Mouse (Mus musculus) intestine, embryonic 14.5 days (tissue): ENCODE results near the gene Fam3b. TPM values are rescaled to one million over a fixed set of nuclear protein-coding genes. Genes with fewer than 3 reads are reported as not detected.

Experiments
- ATAC-seq: fragments of 200-750 bp; cut with Nextera tagmentation; replicated peaks from 2 replicates; pipeline ENCODE4 v1.8.0; 2017; ENCODE audit warnings: low read depth, moderate number of reproducible peaks, moderate TSS enrichment, moderate library complexity; ENCODE audit not compliant: low FRiP score, low TSS enrichment
- DNase-seq: peaks from one replicate; pipeline ENCODE4 v3.0.0-alpha.2; 2018; ENCODE audit warnings: low spot score
- H3K27ac ChIP-seq: fragments of 300-500 bp; sonication (generic); 2 replicates; pipeline ENCODE4 v1.5.1; 2014; ENCODE audit warnings: low read depth, mild to moderate bottlenecking, control low read depth
- H3K27me3 ChIP-seq: fragments of 300-500 bp; sonication (generic); replicated peaks from 2 replicates; pipeline ENCODE4 v1.6.1; 2014; ENCODE audit warnings: low read length, control low read depth; ENCODE audit not compliant: control insufficient read depth, insufficient read depth
- H3K36me3 ChIP-seq: fragments of 300-500 bp; sonication (generic); 2 replicates; pipeline ENCODE4 v1.6.1; 2014; ENCODE audit warnings: low read length, control low read depth; ENCODE audit not compliant: control insufficient read depth, insufficient read depth
- H3K4me1 ChIP-seq: fragments of 300-500 bp; sonication (generic); replicated peaks from 2 replicates; pipeline ENCODE4 v1.6.1; 2014; ENCODE audit warnings: low read length, control low read depth, mixed read lengths; ENCODE audit not compliant: control insufficient read depth, insufficient read depth
- H3K4me2 ChIP-seq: fragments of 300-500 bp; sonication (generic); 2 replicates; pipeline ENCODE4 v1.6.1; 2014; ENCODE audit warnings: low read length
- H3K4me3 ChIP-seq: fragments of 300-500 bp; sonication (generic); 2 replicates; pipeline ENCODE4 v1.5.1; 2014; ENCODE audit warnings: low read depth, low read length, control low read depth, mixed read lengths
- H3K9ac ChIP-seq: fragments of 300-500 bp; sonication (generic); 2 replicates; pipeline ENCODE4 v1.6.1; 2014; ENCODE audit warnings: mild to moderate bottlenecking, low read length
- H3K9me3 ChIP-seq: fragments of 300-500 bp; sonication (generic); 2 replicates; pipeline ENCODE4 v1.6.1; 2016; ENCODE audit warnings: low read length, control low read depth; ENCODE audit not compliant: control insufficient read depth
- WGBS: fragments of 180-500 bp; shearing (Covaris S2); extraction: QIAGEN DNeasy Blood & Tissue Kit; methylation state at CpG from one replicate; pipeline ENCODE4 v1.1.7; 2014; 5-methylcytosine and 5-hydroxymethylcytosine counted together
- polyA plus RNA-seq: library from polyadenylated mRNA; unstranded; fragments of >200 nt; fragmentation: Nextera tagmentation; extraction: Ambion mirVana; gene quantifications from 2 replicates; pipeline ENCODE4 v1.2.1, GENCODE M21; 2014

The Fam3b gene
- polyA plus RNA-seq, 1 experiment from 2014 or later, result 0.26 TPM

- H3K4me2 ChIP-seq, result no peak overlapping the region
- 89% methylated on average over 3 of the region's 3 CpGs for WGBS
- no peaks in the 10 kb centered on the region for H3K9me3 ChIP-seq
- H3K9ac ChIP-seq, result no peak overlapping the region
- no peaks in the 10 kb centered on the region for H3K27me3 ChIP-seq
- no peak for ATAC-seq
- no peak overlapping the region for H3K4me3 ChIP-seq
- no peaks in the 10 kb centered on the region for H3K36me3 ChIP-seq
- H3K27ac ChIP-seq, result no peak overlapping the region
- DNase-seq, result no peak
- no peaks in the 10 kb centered on the region for H3K4me1 ChIP-seq
Observed at GRCm38 (mm10) chr16:97475581-97475980, 39.0 kb downstream of the Fam3b start.

- DNase-seq, result no peak
- Histone ChIP-seq H3K4me3 (no peak overlapping the region), H3K9ac (no peak overlapping the region), H3K4me1 (no peaks in the 10 kb centered on the region), H3K27ac (no peak overlapping the region), H3K4me2 (no peak overlapping the region), H3K36me3 (no peaks in the 10 kb centered on the region), H3K27me3 (no peaks in the 10 kb centered on the region), H3K9me3 (no peaks in the 10 kb centered on the region)
- no peak for ATAC-seq
- 80% methylated on average over 2 of the region's 2 CpGs for WGBS
Observed at GRCm38 (mm10) chr16:97474671-97475070, 39.9 kb downstream of the Fam3b start.

- WGBS, result 79% methylated on average over 4 of the region's 4 CpGs
- H3K4me3 ChIP-seq, result no peak overlapping the region
- H3K36me3 ChIP-seq, result no peaks in the 10 kb centered on the region
- H3K27ac ChIP-seq, result no peak overlapping the region
- no peak for ATAC-seq
- H3K4me2 ChIP-seq, result no peak overlapping the region
- no peaks in the 10 kb centered on the region for H3K4me1 ChIP-seq
- DNase-seq, result no peak
- no peaks in the 10 kb centered on the region for H3K27me3 ChIP-seq
- H3K9me3 ChIP-seq, result no peaks in the 10 kb centered on the region
- no peak overlapping the region for H3K9ac ChIP-seq
Observed at GRCm38 (mm10) chr16:97467993-97468791, 46.4 kb downstream of the Fam3b start.

GRCm38 (mm10) chr16:97467472-97467871 is 47.1 kb downstream of the Fam3b start:
- no peak overlapping the region for H3K27ac ChIP-seq
- no peak for ATAC-seq
- H3K4me2 ChIP-seq, result no peak overlapping the region
- H3K36me3 ChIP-seq, result no peaks in the 10 kb centered on the region
- DNase-seq, result no peak
- no peaks in the 10 kb centered on the region for H3K9me3 ChIP-seq
- H3K4me3 ChIP-seq, result no peak overlapping the region
- H3K27me3 ChIP-seq, result no peaks in the 10 kb centered on the region
- WGBS, result 59% methylated on average over 3 of the region's 3 CpGs
- H3K4me1 ChIP-seq, result no peaks in the 10 kb centered on the region
- H3K9ac ChIP-seq, result no peak overlapping the region

- WGBS, result 49% methylated on average over 4 of the region's 4 CpGs
- 0 out of 2 replicates have a peak, but pooled peaks have one; percentile 55 for ATAC-seq
- Histone ChIP-seq H3K36me3 (no peaks in the 10 kb centered on the region), H3K4me2 (no peak overlapping the region), H3K4me3 (no peak overlapping the region), H3K9me3 (no peaks in the 10 kb centered on the region), H3K9ac (no peak overlapping the region), H3K27ac (no peak overlapping the region), H3K4me1 (no peaks in the 10 kb centered on the region), H3K27me3 (no peaks in the 10 kb centered on the region)
- DNase-seq, result no peak
Observed at GRCm38 (mm10) chr16:97466182-97466957, 48.2 kb downstream of the Fam3b start.

- WGBS, result 31% methylated on average over 4 of the region's 4 CpGs
- no peaks in the 10 kb centered on the region for H3K4me1 ChIP-seq
- H3K27ac ChIP-seq, result no peak within 1 kb of the TSS
- H3K36me3 ChIP-seq, result no peaks in the 10 kb centered on the region
- peak; percentile 57 for DNase-seq
- H3K4me3 ChIP-seq, result no peak within 1 kb of the TSS
- no peaks in the 10 kb centered on the region for H3K27me3 ChIP-seq
- peak; percentile 50; the same call in 1 of the 2 replicates for ATAC-seq
- no peak within 1 kb of the TSS for H3K4me2 ChIP-seq
- no peak within 1 kb of the TSS for H3K9ac ChIP-seq
- H3K9me3 ChIP-seq, result no peaks in the 10 kb centered on the region
Observed at GRCm38 (mm10) chr16:97462481-97463181, 52.0 kb downstream of the Fam3b start, which contains the start of gene Mx1. Gene Mx1, minus strand, starts transcription at chr16:97462907.

GRCm38 (mm10) chr16:97461271-97461670 is 53.3 kb downstream of the Fam3b start:
- Histone ChIP-seq H3K9ac (no peak overlapping the region), H3K36me3 (no peaks in the 10 kb centered on the region), H3K27me3 (no peaks in the 10 kb centered on the region), H3K9me3 (no peaks in the 10 kb centered on the region), H3K4me3 (no peak overlapping the region), H3K4me1 (no peaks in the 10 kb centered on the region), H3K4me2 (no peak overlapping the region), H3K27ac (no peak overlapping the region)
- no peak for DNase-seq
- ATAC-seq, result no peak
- 75% methylated on average over 2 of the region's 2 CpGs for WGBS

GRCm38 (mm10) chr16:97459831-97460230 is 54.8 kb downstream of the Fam3b start:
- no peaks in the 10 kb centered on the region for H3K36me3 ChIP-seq
- H3K9ac ChIP-seq, result no peak overlapping the region
- H3K4me1 ChIP-seq, result no peaks in the 10 kb centered on the region
- 73% methylated on average over 1 of the region's 1 CpGs for WGBS
- H3K9me3 ChIP-seq, result no peaks in the 10 kb centered on the region
- H3K27me3 ChIP-seq, result no peaks in the 10 kb centered on the region
- H3K4me3 ChIP-seq, result no peak overlapping the region
- H3K4me2 ChIP-seq, result no peak overlapping the region
- no peak overlapping the region for H3K27ac ChIP-seq
- DNase-seq (no peak), ATAC-seq (no peak)
